Mouse (Mus musculus) forebrain, embryonic 13.5 days (tissue): ENCODE results near the gene Lrrk1. TPM values are rescaled to one million over a fixed set of nuclear protein-coding genes. Genes with fewer than 3 reads are reported as not detected.

Experiments
- ATAC-seq: fragments of 200-750 bp; cut with Nextera tagmentation; 2 replicates; pipeline ENCODE4 v1.8.0; 2017
- H3K27ac ChIP-seq: fragments of 300-500 bp; sonication (generic); 2 replicates; pipeline ENCODE4 v1.5.1; 2015; ENCODE audit warnings: inconsistent platforms, mild to moderate bottlenecking, moderate library complexity
- H3K27me3 ChIP-seq: fragments of 300-500 bp; sonication (generic); 2 replicates; pipeline ENCODE4 v1.6.1; 2015; ENCODE audit warnings: mild to moderate bottlenecking, inconsistent platforms
- H3K36me3 ChIP-seq: fragments of 300-500 bp; sonication (generic); 2 replicates; pipeline ENCODE4 v1.6.1; 2015; ENCODE audit warnings: mild to moderate bottlenecking, inconsistent platforms; ENCODE audit not compliant: poor library complexity, severe bottlenecking
- H3K4me1 ChIP-seq: fragments of 300-500 bp; sonication (generic); 2 replicates; pipeline ENCODE4 v1.6.1; 2015; ENCODE audit warnings: inconsistent platforms
- H3K4me2 ChIP-seq: fragments of 300-500 bp; sonication (generic); 2 replicates; pipeline ENCODE4 v1.6.1; 2015; ENCODE audit warnings: inconsistent platforms, mild to moderate bottlenecking, moderate library complexity
- H3K4me3 ChIP-seq: fragments of 300-500 bp; sonication (generic); 2 replicates; pipeline ENCODE4 v1.5.1; 2015; ENCODE audit warnings: mild to moderate bottlenecking, inconsistent platforms
- H3K9ac ChIP-seq: fragments of 300-500 bp; sonication (generic); 2 replicates; pipeline ENCODE4 v1.6.1; 2015; ENCODE audit warnings: mild to moderate bottlenecking, inconsistent platforms
- H3K9me3 ChIP-seq: fragments of 300-500 bp; sonication (generic); replicated peaks from 2 replicates; pipeline ENCODE4 v1.6.1; 2016; ENCODE audit warnings: inconsistent platforms
- WGBS: fragments of 180-500 bp; shearing (Covaris S2); methylation state at CpG from one replicate; pipeline ENCODE4 v1.1.7; 2015; 5-methylcytosine and 5-hydroxymethylcytosine counted together
- polyA plus RNA-seq: library from polyadenylated mRNA; unstranded; fragments of >200 nt; fragmentation: Nextera tagmentation; extraction: Ambion mirVana; gene quantifications from 2 replicates; pipeline ENCODE4 v1.2.1, GENCODE M21; 2015

Lrrk1 gene
- 2.0 and 2.1 TPM in 2 replicates for polyA plus RNA-seq

- peak; percentile 66 for ATAC-seq
- Histone ChIP-seq H3K4me2 (peak within 1 kb of the TSS; percentile 97), H3K9me3 (no peaks in the 10 kb centered on the region), H3K9ac (peak within 1 kb of the TSS; percentile 73), H3K36me3 (no peaks in the 10 kb centered on the region), H3K27ac (no peak within 1 kb of the TSS), H3K27me3 (peaks cover 23% of the 10 kb centered on the region), H3K4me1 (peaks cover 18% of the 10 kb centered on the region), H3K4me3 (peak within 1 kb of the TSS; percentile 55)
- WGBS: under 1% methylated on average over 63 of the region's 70 CpGs
Measured at GRCm38 (mm10) chr7:66387813-66388521, at the start of gene Lrrk1. Lrrk1 (minus strand) TSS chr7:66388350.

- peak; percentile 59 for ATAC-seq
- H3K27ac ChIP-seq: no peak overlapping the region
Measured at GRCm38 (mm10) chr7:66434453-66434935, 46.3 kb upstream of the Lrrk1 start.

DNA sequence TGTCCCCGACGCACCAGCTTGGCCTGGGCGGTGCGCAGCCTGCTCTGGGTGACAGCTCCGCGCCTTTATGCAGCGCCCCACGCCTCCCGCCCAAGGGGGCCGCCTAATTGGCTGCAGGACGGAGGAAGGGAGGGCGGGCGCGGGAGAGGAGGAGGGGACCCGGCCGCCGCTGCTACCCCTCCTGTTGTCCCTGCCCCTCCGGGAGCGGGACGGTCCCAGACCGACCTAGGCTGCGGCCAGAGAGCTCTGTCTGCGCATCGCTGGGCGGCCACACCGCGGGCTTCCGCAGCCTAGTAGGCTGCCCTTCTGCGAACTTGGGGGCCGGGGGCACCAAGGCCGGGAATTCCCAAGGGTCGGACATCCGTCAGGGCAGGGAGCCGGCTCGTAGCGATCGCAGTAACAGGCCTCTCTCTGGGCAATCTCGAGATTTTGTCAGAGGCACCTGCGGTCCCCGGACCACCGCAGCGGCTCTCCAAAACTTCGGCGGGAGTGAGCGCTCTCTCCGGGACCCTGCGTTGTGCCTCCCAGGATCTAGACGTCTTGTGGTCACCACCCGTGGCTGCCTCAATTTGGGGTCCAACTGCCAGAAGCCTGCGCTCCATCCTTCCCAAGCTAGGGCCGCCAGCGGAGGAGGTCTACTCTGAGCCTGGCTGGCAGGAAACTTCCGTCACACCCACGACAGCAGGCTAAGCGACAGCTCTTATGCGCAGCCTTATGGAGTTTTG, 39.4 kb upstream of the Lrrk1 start, which contains the start of gene Aldh1a3:
Aldh1a3 (minus strand) TSS at position 81 of the 725 bp plus-strand sequence.
- Histone ChIP-seq H3K9ac (peak within 1 kb of the TSS; percentile 58), H3K4me1 (peaks cover 14% of the 10 kb centered on the region), H3K4me3 (peak within 1 kb of the TSS; percentile 52), H3K4me2 (peak within 1 kb of the TSS; percentile 95), H3K36me3 (no peaks in the 10 kb centered on the region), H3K27ac (no peak within 1 kb of the TSS), H3K27me3 (peaks cover 61% of the 10 kb centered on the region), H3K9me3 (no peaks in the 10 kb centered on the region)
- peak; percentile 81 for ATAC-seq
- WGBS: under 1% methylated on average over 54 of the region's 56 CpGs

More at GRCm38 (mm10) chr7:66434453-66434935, 46.3 kb upstream of the Lrrk1 start:
- Histone ChIP-seq H3K4me2 (no peak overlapping the region), H3K9me3 (no peaks in the 10 kb centered on the region), H3K9ac (no peak overlapping the region), H3K36me3 (no peaks in the 10 kb centered on the region), H3K4me1 (no peaks in the 10 kb centered on the region), H3K27me3 (peaks cover 7% of the 10 kb centered on the region), H3K4me3 (no peak overlapping the region)
- 49% methylated on average over 10 of the region's 10 CpGs for WGBS

DNA sequence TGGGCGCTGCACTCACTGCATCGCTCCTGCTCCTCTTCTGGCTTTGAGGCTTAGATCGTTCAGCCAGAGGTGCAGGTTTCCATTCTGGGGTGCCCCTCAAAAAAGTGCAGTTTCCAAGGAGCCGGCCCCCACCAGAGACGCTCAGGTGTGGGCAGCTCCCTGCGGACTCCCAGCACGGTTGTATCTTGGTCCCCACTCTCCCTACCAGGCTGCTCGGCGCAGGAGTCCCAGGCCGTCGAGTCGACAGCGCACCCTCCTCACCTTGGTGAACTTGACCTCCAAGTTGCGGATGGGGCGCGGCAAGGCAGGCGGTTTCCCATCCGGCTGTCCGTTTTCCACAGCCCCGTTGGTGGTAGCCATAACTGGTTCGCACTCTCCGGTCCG, 38.9 kb upstream of the Lrrk1 start:
- peak overlapping the region; percentile 95 for H3K4me2 ChIP-seq
- H3K4me3 ChIP-seq: peak overlapping the region; percentile 52
- peak; percentile 36; the same call in 1 of the 2 replicates for ATAC-seq
- H3K9ac ChIP-seq: peak overlapping the region; percentile 58
- H3K36me3 ChIP-seq: no peaks in the 10 kb centered on the region
- WGBS: 2% methylated on average over 23 of the region's 23 CpGs
- peaks cover 61% of the 10 kb centered on the region for H3K27me3 ChIP-seq
- no peaks in the 10 kb centered on the region for H3K9me3 ChIP-seq
- peaks cover 14% of the 10 kb centered on the region for H3K4me1 ChIP-seq
- no peak overlapping the region for H3K27ac ChIP-seq

DNA sequence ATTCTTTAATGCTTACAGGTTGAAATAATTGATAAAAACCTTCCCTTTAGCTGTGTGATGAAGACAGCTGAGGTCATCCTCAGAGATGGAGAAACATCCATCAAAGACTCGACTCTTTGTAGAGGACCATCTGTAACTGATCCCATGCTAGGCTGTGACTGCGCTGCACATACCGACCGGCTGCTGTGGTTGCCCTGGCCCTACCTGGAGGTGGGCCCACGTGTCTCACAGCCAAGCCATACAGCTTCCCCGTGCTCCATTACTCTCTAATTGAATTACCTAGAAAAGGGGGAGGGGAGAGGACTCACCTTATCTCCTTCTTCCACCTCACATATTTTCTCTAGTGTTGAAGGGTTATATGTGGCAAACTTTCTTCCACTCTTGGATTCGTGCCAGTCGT, 33.8 kb upstream of the Lrrk1 start:
- 82% methylated on average over 8 of the region's 8 CpGs for WGBS
- ATAC-seq: no peak
- H3K36me3 ChIP-seq: no peaks in the 10 kb centered on the region

GRCm38 (mm10) chr7:66418981-66419380, 30.8 kb upstream of the Lrrk1 start:
- 58% methylated on average over 12 of the region's 12 CpGs for WGBS
- no peaks in the 10 kb centered on the region for H3K4me1 ChIP-seq
- no peaks in the 10 kb centered on the region for H3K9me3 ChIP-seq
- H3K36me3 ChIP-seq: no peaks in the 10 kb centered on the region
- no peak overlapping the region for H3K9ac ChIP-seq
- no peak overlapping the region for H3K4me3 ChIP-seq
- H3K4me2 ChIP-seq: no peak overlapping the region
- no peak overlapping the region for H3K27ac ChIP-seq
- no peak for ATAC-seq
- H3K27me3 ChIP-seq: 0 out of 2 replicates have a peak, but pooled peaks cover 5% of the 10 kb centered on the region

More for the DNA sequence above, 33.8 kb upstream of the Lrrk1 start:
- Histone ChIP-seq H3K27me3 (peaks cover 33% of the 10 kb centered on the region), H3K4me2 (no peak overlapping the region), H3K9me3 (no peaks in the 10 kb centered on the region), H3K9ac (no peak overlapping the region), H3K4me3 (no peak overlapping the region), H3K27ac (no peak overlapping the region), H3K4me1 (peaks cover 2% of the 10 kb centered on the region)

DNA sequence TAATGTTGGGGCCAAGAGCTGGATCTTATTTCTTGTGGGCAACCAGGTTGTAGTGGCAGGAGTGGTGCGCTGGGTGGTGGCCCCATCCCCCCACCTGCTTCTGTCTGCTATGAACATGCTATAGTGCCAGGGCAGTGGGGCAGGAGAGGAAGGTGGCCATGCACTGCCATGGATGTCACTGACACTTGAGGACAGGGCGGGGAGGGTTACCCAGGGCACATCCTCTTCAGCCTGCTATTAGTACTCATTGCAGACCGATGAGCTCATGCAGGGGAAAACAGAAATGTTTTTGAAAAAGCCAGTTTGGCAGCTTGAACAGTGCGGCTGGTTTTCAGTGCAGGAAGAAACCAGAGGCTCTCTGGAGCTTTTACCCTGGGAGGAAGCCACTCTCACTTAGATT, 28.7 kb upstream of the Lrrk1 start:
- Histone ChIP-seq H3K9me3 (no peaks in the 10 kb centered on the region), H3K27me3 (0 out of 2 replicates have a peak, but pooled peaks cover 5% of the 10 kb centered on the region), H3K27ac (no peak overlapping the region), H3K36me3 (no peaks in the 10 kb centered on the region), H3K9ac (no peak overlapping the region), H3K4me2 (no peak overlapping the region), H3K4me1 (no peaks in the 10 kb centered on the region), H3K4me3 (no peak overlapping the region)
- WGBS: 95% methylated on average over 4 of the region's 4 CpGs
- ATAC-seq: no peak

GRCm38 (mm10) chr7:66413093-66413492, 24.9 kb upstream of the Lrrk1 start:
- no peak overlapping the region for H3K4me3 ChIP-seq
- no peaks in the 10 kb centered on the region for H3K4me1 ChIP-seq
- peak; percentile 62; the same call in 1 of the 2 replicates for ATAC-seq
- H3K27ac ChIP-seq: no peak overlapping the region
- WGBS: 80% methylated on average over 7 of the region's 7 CpGs
- no peak overlapping the region for H3K4me2 ChIP-seq
- H3K36me3 ChIP-seq: no peaks in the 10 kb centered on the region
- no peaks in the 10 kb centered on the region for H3K27me3 ChIP-seq
- no peak overlapping the region for H3K9ac ChIP-seq
- H3K9me3 ChIP-seq: no peaks in the 10 kb centered on the region

DNA sequence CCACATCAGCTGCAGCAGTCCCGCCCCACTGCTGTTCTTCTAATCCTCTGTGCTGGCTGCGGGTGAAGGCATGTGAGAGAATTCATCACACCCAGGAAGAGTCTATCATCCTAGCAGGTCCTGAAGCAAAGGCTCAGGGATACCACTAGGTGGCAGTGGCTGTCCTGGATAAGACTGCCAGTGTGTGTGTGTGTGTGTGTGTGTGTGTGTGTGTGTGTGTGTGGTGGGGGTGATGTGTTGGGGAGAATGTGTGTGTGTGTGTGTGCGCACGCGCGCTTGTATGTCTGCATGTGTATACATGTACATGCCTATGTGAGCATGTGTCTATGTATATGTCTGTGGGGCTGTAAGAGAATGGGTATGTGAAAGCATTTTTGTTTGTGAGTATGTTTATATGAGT, 21.3 kb upstream of the Lrrk1 start:
- H3K4me3 ChIP-seq: no peak overlapping the region
- H3K9me3 ChIP-seq: no peaks in the 10 kb centered on the region
- H3K27ac ChIP-seq: no peak overlapping the region
- no peaks in the 10 kb centered on the region for H3K36me3 ChIP-seq
- H3K4me1 ChIP-seq: no peaks in the 10 kb centered on the region
- 69% methylated on average over 6 of the region's 6 CpGs for WGBS
- no peak overlapping the region for H3K4me2 ChIP-seq
- no peak overlapping the region for H3K9ac ChIP-seq
- H3K27me3 ChIP-seq: 0 out of 2 replicates have a peak, but pooled peaks cover 5% of the 10 kb centered on the region
- 0 out of 2 replicates have a peak, but pooled peaks have one; percentile 41 for ATAC-seq

DNA sequence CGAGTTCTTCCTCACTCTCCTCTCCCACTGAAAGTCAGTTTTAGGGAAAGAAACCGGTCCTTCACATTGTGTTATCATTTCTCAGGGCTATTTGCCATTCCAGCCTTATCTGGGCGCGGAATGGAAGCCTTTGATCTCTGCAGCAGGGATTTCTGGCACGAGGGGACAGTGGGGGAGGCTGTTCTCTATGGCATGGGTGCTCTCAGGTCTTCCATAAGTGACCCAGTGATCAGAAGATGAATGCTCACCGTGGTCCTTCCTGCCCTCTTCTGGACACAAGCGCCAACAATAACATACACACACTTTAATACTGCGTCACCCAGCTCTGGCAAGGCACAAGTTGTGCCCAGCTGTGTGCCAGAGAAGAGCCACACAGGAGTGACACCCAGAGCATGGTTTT, 18.8 kb upstream of the Lrrk1 start:
- H3K9ac ChIP-seq: no peak overlapping the region
- 88% methylated on average over 8 of the region's 8 CpGs for WGBS
- H3K4me2 ChIP-seq: no peak overlapping the region
- 0 out of 2 replicates have a peak, but pooled peaks cover 5% of the 10 kb centered on the region for H3K27me3 ChIP-seq
- no peaks in the 10 kb centered on the region for H3K4me1 ChIP-seq
- no peak for ATAC-seq
- no peak overlapping the region for H3K27ac ChIP-seq
- no peak overlapping the region for H3K4me3 ChIP-seq
- no peaks in the 10 kb centered on the region for H3K36me3 ChIP-seq
- no peaks in the 10 kb centered on the region for H3K9me3 ChIP-seq

DNA sequence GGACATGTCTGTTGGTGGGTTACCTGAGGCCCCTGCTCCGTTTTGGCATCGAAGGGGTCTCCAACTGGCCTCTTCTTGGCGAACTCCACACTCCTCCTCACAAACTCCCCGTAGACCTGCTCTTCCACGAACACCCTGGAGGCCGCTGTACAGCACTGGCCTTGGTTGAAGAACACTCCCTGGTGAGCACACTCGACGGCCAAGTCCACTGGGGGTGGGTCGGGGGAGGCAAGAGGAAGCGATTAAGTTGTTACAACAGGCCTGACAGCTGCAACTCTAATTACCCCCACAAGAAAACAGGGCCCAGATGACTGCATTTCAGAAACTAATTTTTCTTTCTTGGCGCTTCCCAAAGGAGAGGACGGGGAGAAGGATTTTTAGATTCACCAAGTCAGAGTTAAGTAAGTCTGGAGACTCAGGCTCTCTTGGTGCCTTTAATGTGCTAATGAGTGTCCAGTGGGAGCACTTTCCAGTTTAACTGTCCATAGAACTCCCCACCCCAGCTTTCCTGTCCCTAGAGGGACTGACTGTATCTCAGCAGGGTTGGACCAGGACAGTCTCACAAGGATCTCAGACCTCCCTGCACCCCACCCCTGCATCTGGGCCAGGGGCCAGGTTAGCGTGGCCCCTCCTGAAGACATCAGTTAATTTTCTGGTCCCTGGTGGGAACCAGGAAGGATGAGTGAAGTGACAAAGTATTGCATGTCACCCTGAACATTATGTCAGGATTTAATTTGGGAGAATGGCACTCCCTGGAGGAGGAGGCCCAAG, 18.0 kb upstream of the Lrrk1 start:
- H3K27me3 ChIP-seq: 0 out of 2 replicates have a peak, but pooled peaks cover 5% of the 10 kb centered on the region

More for the DNA sequence above, 18.0 kb upstream of the Lrrk1 start:
- no peak overlapping the region for H3K9ac ChIP-seq
- no peak for ATAC-seq
- H3K4me1 ChIP-seq: peaks cover 3% of the 10 kb centered on the region; the same call in 1 of the 2 replicates
- H3K4me3 ChIP-seq: no peak overlapping the region
- H3K36me3 ChIP-seq: no peaks in the 10 kb centered on the region
- no peaks in the 10 kb centered on the region for H3K9me3 ChIP-seq
- H3K4me2 ChIP-seq: no peak overlapping the region
- H3K27ac ChIP-seq: no peak overlapping the region
- 63% methylated on average over 13 of the region's 13 CpGs for WGBS
